Mouse (Mus musculus): Measurements from ENCODE around the gene Rpia. TPM values are rescaled to one million over a fixed set of nuclear protein-coding genes. Genes with fewer than 3 reads are reported as not detected.
A peak's percentile ranks its signal among the peaks of the same experiment; 100 is the strongest.

Rpia gene
- polyA plus RNA-seq, 1 experiment from 2014 or later = 3.3 TPM

DNA sequence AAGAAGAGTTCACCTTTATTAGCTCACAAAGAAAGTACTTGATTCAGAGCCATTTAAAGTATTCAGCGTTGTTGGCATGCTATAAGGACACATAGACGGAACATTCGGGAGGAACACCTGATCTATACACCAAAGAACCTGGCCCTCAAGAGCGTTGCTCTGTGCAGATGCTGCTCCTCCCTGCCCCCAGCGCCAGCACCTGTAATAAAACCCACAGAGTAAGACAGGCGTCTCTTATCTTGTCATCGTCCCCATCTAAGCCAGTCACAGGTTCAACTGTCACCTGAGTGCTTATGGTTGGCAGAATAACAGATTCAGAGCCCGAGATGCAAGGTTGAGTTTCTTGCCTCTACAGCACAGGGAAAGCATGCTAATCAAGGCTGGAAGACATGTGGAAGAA is 23.4 kb upstream of the Rpia start:
- no peaks in the 10 kb centered on the region for H3K9me3 ChIP-seq
- H3K36me3 ChIP-seq = no peaks in the 10 kb centered on the region
- no peak overlapping the region for H3K27ac ChIP-seq

GRCm38 (mm10) chr6:70814629-70814950 is 22.6 kb upstream of the Rpia start:
- Histone ChIP-seq H3K9me3 (no peaks in the 10 kb centered on the region), H3K9ac (no peak overlapping the region), H3K27me3 (no peaks in the 10 kb centered on the region), H3K4me3 (no peak overlapping the region), H3K4me1 (replicated peaks) (no peaks in the 10 kb centered on the region), H3K4me2 (no peak overlapping the region), H3K27ac (no peak overlapping the region), H3K36me3 (no peaks in the 10 kb centered on the region)
- WGBS = 87% methylated on average over 4 of the region's 4 CpGs
- ATAC-seq (ENCODE audit: low FRiP score) = no peak

More for the DNA sequence above, 23.4 kb upstream of the Rpia start:
- WGBS = 86% methylated on average over 8 of the region's 8 CpGs
- Histone ChIP-seq H3K4me3 (no peak overlapping the region), H3K9ac (no peak overlapping the region), H3K4me1 (replicated peaks) (no peaks in the 10 kb centered on the region), H3K4me2 (no peak overlapping the region), H3K27me3 (no peaks in the 10 kb centered on the region)
- ATAC-seq (ENCODE audit: low FRiP score) = no peak

- Histone ChIP-seq H3K4me2 (no peak overlapping the region), H3K27ac (no peak overlapping the region), H3K27me3 (no peaks in the 10 kb centered on the region), H3K9me3 (no peaks in the 10 kb centered on the region), H3K9ac (no peak overlapping the region), H3K4me3 (no peak overlapping the region), H3K36me3 (no peaks in the 10 kb centered on the region), H3K4me1 (replicated peaks) (no peaks in the 10 kb centered on the region)
- ATAC-seq (ENCODE audit: low FRiP score) = no peak
- 91% methylated on average over 18 of the region's 18 CpGs for WGBS
Measured at GRCm38 (mm10) chr6:70813921-70814628, 22.0 kb upstream of the Rpia start.

DNA sequence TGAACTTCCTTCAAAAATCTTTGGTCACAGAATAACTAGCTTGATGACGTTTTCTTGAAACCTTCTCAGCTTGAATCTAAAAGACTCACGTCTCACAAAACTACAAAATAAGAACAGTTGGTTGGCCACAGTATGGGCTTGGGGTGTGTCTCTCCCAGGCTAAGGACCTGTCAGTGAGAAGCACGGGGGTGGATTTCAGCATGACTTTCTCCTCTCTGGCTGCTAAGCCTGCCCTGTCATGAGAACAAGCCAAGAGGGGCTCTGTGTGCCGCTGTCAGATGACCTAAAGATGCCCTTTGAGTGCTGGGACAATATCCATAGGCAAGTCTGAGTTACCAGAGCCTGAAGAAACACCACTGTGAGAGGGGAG is 20.5 kb upstream of the Rpia start:
- Histone ChIP-seq H3K4me1 (replicated peaks) (no peaks in the 10 kb centered on the region), H3K9me3 (no peaks in the 10 kb centered on the region), H3K27me3 (no peaks in the 10 kb centered on the region), H3K36me3 (no peaks in the 10 kb centered on the region), H3K4me3 (no peak overlapping the region), H3K4me2 (no peak overlapping the region), H3K9ac (no peak overlapping the region), H3K27ac (no peak overlapping the region)
- WGBS = 39% methylated on average over 4 of the region's 4 CpGs
- ATAC-seq (ENCODE audit: low FRiP score) = no peak

- H3K27me3 ChIP-seq = no peaks in the 10 kb centered on the region
- H3K9me3 ChIP-seq = no peaks in the 10 kb centered on the region
- no peak overlapping the region for H3K4me3 ChIP-seq
- no peak for ATAC-seq (ENCODE audit: low FRiP score)
- H3K27ac ChIP-seq = no peak overlapping the region
- no peak overlapping the region for H3K9ac ChIP-seq
- no peaks in the 10 kb centered on the region for H3K36me3 ChIP-seq
- H3K4me1 ChIP-seq (replicated peaks) = no peaks in the 10 kb centered on the region
- WGBS = 24% methylated on average over 6 of the region's 6 CpGs
- H3K4me2 ChIP-seq = no peak overlapping the region
Measured at GRCm38 (mm10) chr6:70811557-70812525, 19.8 kb upstream of the Rpia start.

DNA sequence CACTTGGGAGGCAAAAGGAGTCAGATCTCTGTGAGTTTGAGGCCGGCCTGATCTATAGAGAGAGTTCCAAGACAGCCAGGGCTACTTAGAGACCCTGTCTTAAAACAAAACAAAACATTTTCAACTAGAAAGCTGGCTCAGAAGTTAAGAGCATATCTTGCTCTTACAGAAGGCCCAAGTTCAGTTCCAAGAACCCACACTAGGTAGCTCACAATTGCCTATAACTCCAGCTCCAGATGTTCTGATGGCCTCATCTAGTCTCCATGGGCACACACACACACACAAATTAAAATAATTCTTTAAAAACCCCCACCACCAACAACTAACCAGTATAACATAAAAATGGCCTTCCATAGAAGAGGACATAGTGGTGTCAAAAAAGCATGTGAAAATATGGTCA is 18.5 kb upstream of the Rpia start:
- no peak overlapping the region for H3K27ac ChIP-seq
- WGBS = 78% methylated on average over 1 of the region's 1 CpGs
- H3K4me2 ChIP-seq = no peak overlapping the region
- no peaks in the 10 kb centered on the region for H3K36me3 ChIP-seq
- H3K27me3 ChIP-seq = no peaks in the 10 kb centered on the region
- H3K4me1 ChIP-seq (replicated peaks) = peaks cover 8% of the 10 kb centered on the region; the same call in 1 of the 2 replicates
- no peak for ATAC-seq (ENCODE audit: low FRiP score)
- H3K4me3 ChIP-seq = no peak overlapping the region
- no peak overlapping the region for H3K9ac ChIP-seq
- no peaks in the 10 kb centered on the region for H3K9me3 ChIP-seq

GRCm38 (mm10) chr6:70806514-70806912 is 14.5 kb upstream of the Rpia start:
- Histone ChIP-seq H3K36me3 (no peaks in the 10 kb centered on the region), H3K9ac (no peak overlapping the region), H3K4me2 (no peak overlapping the region), H3K9me3 (no peaks in the 10 kb centered on the region), H3K4me1 (replicated peaks) (peaks cover 8% of the 10 kb centered on the region; the same call in 1 of the 2 replicates), H3K27ac (no peak overlapping the region), H3K27me3 (no peaks in the 10 kb centered on the region), H3K4me3 (no peak overlapping the region)
- ATAC-seq (ENCODE audit: low FRiP score) = peak; percentile 52
- whole genome bisulfite sequencing = 55% methylated on average over 1 of the region's 1 CpGs

DNA sequence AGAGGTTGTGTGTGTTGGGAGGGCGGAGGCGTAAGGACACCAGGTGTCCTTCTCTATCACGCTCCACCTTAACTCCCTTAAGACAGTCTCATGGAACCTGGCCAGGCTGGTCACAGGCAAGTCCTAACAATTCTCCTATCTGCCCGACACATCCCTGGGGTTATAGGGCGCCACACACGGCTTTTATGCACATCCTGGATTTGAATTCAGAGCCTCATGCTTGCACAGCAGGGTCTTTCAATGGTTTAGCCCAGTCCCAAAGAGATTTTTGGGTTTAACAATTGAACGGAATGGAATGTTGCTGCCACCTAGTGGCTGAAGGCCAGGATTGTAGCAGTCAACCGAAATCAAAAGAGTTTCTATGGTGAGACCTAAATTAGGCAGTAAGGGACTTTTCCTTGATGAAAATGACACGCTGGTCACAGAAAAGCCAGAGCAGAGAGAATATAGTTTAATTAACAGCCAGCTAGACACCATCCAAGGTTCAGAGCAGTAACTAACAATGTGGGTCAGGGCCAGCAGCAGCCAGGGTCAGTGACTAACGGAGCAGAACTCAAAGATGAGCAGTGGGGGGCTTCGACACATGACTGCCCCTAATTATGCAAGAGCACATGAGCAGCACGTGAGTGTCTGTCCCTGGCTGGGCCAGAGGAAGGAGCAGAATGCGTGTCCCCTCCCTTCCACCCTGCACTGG is 13.9 kb upstream of the Rpia start:
- Histone ChIP-seq H3K27me3 (no peaks in the 10 kb centered on the region), H3K4me1 (replicated peaks) (peaks cover 8% of the 10 kb centered on the region; the same call in 1 of the 2 replicates), H3K4me2 (peak overlapping the region; percentile 41), H3K9me3 (no peaks in the 10 kb centered on the region), H3K27ac (peak overlapping the region; percentile 26; the same call in 1 of the 2 replicates), H3K4me3 (peak overlapping the region; percentile 16; the same call in 1 of the 2 replicates), H3K9ac (no peak overlapping the region), H3K36me3 (no peaks in the 10 kb centered on the region)
- 5% methylated on average over 13 of the region's 13 CpGs for WGBS
- ATAC-seq (ENCODE audit: low FRiP score) = peak; percentile 80

DNA sequence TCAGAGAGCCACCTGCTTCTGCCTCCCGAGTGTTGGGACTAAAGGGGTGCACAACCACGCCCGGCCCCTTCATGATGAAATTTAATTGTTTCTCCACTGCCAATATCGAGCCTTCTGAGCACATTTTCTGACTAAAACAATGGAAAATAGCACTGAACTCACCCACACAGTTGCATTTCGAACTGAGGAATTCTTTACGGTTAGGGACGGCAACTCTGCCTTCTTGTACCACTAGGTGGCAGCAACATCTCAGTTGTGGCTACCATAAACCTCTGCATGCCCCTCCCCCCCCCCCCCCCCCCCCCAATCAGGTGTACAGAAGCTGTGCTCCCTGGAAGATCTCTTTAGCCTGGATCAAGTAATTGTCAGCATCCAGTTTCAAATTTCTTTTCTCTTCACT is 13.2 kb upstream of the Rpia start:
- Histone ChIP-seq H3K4me3 (no peak overlapping the region), H3K9ac (no peak overlapping the region), H3K9me3 (no peaks in the 10 kb centered on the region), H3K36me3 (no peaks in the 10 kb centered on the region), H3K4me2 (peak overlapping the region; percentile 41), H3K27me3 (no peaks in the 10 kb centered on the region), H3K27ac (no peak overlapping the region), H3K4me1 (replicated peaks) (peaks cover 8% of the 10 kb centered on the region; the same call in 1 of the 2 replicates)
- peak; percentile 27 for ATAC-seq (ENCODE audit: low FRiP score)
- 12% methylated on average over 7 of the region's 7 CpGs for WGBS

DNA sequence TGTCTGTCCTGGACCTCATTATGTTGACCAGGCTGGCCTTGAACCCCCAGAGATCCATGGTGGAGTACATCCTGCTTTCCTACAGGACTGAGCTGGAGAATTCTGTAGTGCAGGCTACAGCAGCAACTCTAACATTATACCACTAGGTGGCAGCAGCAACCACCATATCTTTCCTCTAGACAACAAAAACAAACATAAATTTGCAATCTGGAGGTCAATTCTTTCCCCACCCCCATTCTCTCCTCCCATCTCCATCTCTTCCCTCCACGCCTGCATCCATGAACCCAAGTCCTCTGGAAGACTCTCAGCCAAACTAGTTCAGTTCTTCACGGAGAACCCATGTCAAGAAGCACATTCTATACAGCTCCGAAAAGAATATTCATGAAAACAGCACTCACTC is 12.6 kb upstream of the Rpia start:
- peak overlapping the region; percentile 26; the same call in 1 of the 2 replicates for H3K4me2 ChIP-seq
- no peaks in the 10 kb centered on the region for H3K36me3 ChIP-seq
- H3K4me3 ChIP-seq = no peak overlapping the region
- ATAC-seq (ENCODE audit: low FRiP score) = 0 out of 2 replicates have a peak, but pooled peaks have one; percentile 33
- WGBS = 24% methylated on average over 3 of the region's 3 CpGs
- no peaks in the 10 kb centered on the region for H3K27me3 ChIP-seq
- H3K27ac ChIP-seq = no peak overlapping the region
- no peak overlapping the region for H3K9ac ChIP-seq
- no peaks in the 10 kb centered on the region for H3K9me3 ChIP-seq
- H3K4me1 ChIP-seq (replicated peaks) = peaks cover 8% of the 10 kb centered on the region; the same call in 1 of the 2 replicates

DNA sequence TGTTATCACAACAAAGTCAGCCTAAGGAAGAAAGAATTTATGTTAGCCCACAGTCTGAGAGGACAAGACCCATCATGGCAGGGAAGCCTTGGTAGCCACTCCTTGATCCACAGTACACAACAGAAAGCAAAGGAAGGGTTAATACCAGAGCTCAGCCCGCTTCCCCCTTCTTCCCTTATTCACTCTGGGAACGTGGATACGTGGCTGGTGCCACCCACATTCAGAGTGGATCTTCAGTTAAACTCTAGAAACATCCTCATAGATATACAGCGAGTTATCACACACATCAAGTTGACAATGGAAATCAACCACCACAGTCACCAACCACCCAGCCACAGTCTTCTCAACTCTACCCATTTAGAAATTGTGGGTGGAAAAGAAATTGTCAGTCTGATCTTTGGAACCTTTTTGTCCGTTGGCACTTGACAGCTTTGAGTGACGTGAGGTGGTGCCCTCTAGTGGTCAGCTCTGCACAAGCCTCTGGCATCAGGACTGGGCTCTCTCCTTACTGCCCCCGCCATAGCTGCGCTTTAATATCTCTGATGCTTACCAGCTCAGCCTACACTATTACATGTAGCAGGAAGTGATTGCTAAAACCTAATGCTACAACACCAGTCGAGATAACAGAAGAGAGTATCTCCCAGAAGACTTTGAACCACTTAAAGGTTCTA is 5.7 kb upstream of the Rpia start:
- H3K9ac ChIP-seq = no peak overlapping the region
- H3K27ac ChIP-seq = no peak overlapping the region
- 29% methylated on average over 9 of the region's 9 CpGs for WGBS
- no peak overlapping the region for H3K4me3 ChIP-seq
- H3K4me2 ChIP-seq = no peak overlapping the region
- peaks cover 2% of the 10 kb centered on the region for H3K4me1 ChIP-seq (replicated peaks)
- H3K36me3 ChIP-seq = no peaks in the 10 kb centered on the region
- no peaks in the 10 kb centered on the region for H3K27me3 ChIP-seq
- H3K9me3 ChIP-seq = no peaks in the 10 kb centered on the region
- peak; percentile 60; the same call in 1 of the 2 replicates for ATAC-seq (ENCODE audit: low FRiP score)

DNA sequence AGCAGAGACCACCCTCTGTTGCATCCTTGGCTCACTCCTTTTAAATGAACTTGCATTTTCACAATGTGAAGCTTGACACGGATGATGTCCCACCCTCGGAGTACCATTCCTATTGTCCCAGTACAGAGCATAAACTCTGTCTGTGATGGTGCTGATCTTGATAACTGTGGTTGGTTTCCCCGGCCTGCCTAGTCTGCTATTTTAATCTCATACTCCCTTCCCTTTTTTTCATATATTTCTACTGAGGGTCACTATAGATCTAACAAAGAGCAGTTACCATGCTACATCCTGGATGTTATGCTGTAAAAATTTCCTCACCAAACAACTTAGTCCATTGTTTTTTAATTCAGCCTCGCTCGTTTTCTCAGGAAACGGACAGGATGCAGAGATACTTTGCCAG is 4.9 kb upstream of the Rpia start:
- Histone ChIP-seq H3K4me3 (no peak overlapping the region), H3K9ac (no peak overlapping the region), H3K27ac (no peak overlapping the region), H3K4me1 (replicated peaks) (peaks cover 5% of the 10 kb centered on the region), H3K4me2 (no peak overlapping the region), H3K27me3 (no peaks in the 10 kb centered on the region), H3K36me3 (no peaks in the 10 kb centered on the region), H3K9me3 (no peaks in the 10 kb centered on the region)
- 84% methylated on average over 6 of the region's 6 CpGs for WGBS
- no peak for ATAC-seq (ENCODE audit: low FRiP score)

Measured in hindbrain, embryonic 13.5 days (tissue).